Comparison of ENCODE assay signal across 33 mouse cellular contexts in genomic region chr1:186554520-186555010, GRCm38 (mm10).
DNase-seq lines count a peak whose midpoint lies in the region; ATAC-seq lines count a peak whose summit lies in the region.
"Had no signal": no experiment of that assay in that cellular context is flagged by ENCODE, and none has a peak within 500 bp of the region (broad histone marks: within the 10 kb centered on the region; RNA-seq: fewer than 3 reads in every experiment).

No protein-coding gene starts in this region.

- H3K4me1 ChIP-seq in heart, embryonic 13.5 days: peaks cover 29% of the 10 kb centered on the region
- H3K4me1 ChIP-seq: embryonic facial prominence, embryonic 12.5 days; forebrain, embryonic 15.5 days; liver, embryonic 13.5 days; midbrain, embryonic 15.5 days; neural tube, embryonic 13.5 days had no signal

- WGBS in heart, embryonic 13.5 days: 59% methylated on average over 7 of the region's 7 CpGs

- no peaks in the 10 kb centered on the region for H3K36me3 ChIP-seq in heart, embryonic 13.5 days
- H3K36me3 ChIP-seq: embryonic facial prominence, embryonic 12.5 days; forebrain, embryonic 15.5 days; G1E; heart, embryonic 15.5 days; limb, embryonic 10.5 days; limb, embryonic 15.5 days; liver, embryonic 13.5 days; midbrain, embryonic 15.5 days; neural tube, embryonic 13.5 days had no signal

- peak; percentile 72 to 79 for DNase-seq in cerebellum, postnatal 14 days
- no peak for DNase-seq in cerebellum, adult 11-12 months
- no peak for DNase-seq in heart, postnatal 10 days
- peak; percentile 73 for DNase-seq in left cerebral cortex, postnatal 4 days
- DNase-seq in left cerebral cortex, adult 9 months (ENCODE audit: low spot score in 2 of 2): no peak
- DNase-seq in kidney, postnatal 4 days: no peak
- DNase-seq: adrenal gland, postnatal 10 days; cerebellum, adult 11 months; embryo, embryonic 11 days; gastrocnemius, adult 2 months; gastrocnemius, postnatal 36 days; heart, postnatal 4 days; kidney, adult 11 months; kidney, postnatal 14 days; liver, embryonic 13.5 days; lung, adult 2 months; lung, postnatal 10 days; right cerebral cortex, postnatal 4 days; thymus, adult 18-20 months; thymus, postnatal 25 days had no signal

- H3K9ac ChIP-seq in heart, embryonic 13.5 days: no peak overlapping the region
- H3K9ac ChIP-seq: embryonic facial prominence, embryonic 12.5 days; forebrain, embryonic 15.5 days; heart, embryonic 15.5 days; limb, embryonic 15.5 days; liver, embryonic 13.5 days; midbrain, embryonic 15.5 days; neural tube, embryonic 13.5 days had no signal

- H3K27me3 ChIP-seq in heart, embryonic 13.5 days (replicated peaks): peaks cover 5% of the 10 kb centered on the region; the same call in 1 of the 2 replicates
- H3K27me3 ChIP-seq: embryonic facial prominence, embryonic 12.5 days; forebrain, embryonic 15.5 days; heart, embryonic 15.5 days; limb, embryonic 15.5 days; liver, embryonic 13.5 days; midbrain, embryonic 15.5 days; neural tube, embryonic 13.5 days; Patski had no signal

- H3K9me3 ChIP-seq in heart, embryonic 13.5 days: no peaks in the 10 kb centered on the region
- H3K9me3 ChIP-seq: embryonic facial prominence, embryonic 12.5 days; forebrain, embryonic 15.5 days; heart, embryonic 15.5 days; limb, embryonic 10.5 days; limb, embryonic 15.5 days; liver, embryonic 13.5 days; midbrain, embryonic 15.5 days; neural tube, embryonic 13.5 days had no signal

- peak overlapping the region; percentile 72 for H3K27ac ChIP-seq in heart, embryonic 13.5 days (replicated peaks)
- H3K27ac ChIP-seq: embryonic facial prominence, embryonic 12.5 days; forebrain, embryonic 15.5 days; gastrocnemius, adult 2 months; limb, embryonic 10.5 days; limb, embryonic 15.5 days; liver, embryonic 13.5 days; macrophage; midbrain, embryonic 15.5 days; neural tube, embryonic 13.5 days; stomach, postnatal 0 days had no signal

- H3K4me2 ChIP-seq in heart, embryonic 13.5 days: no peak overlapping the region
- H3K4me2 ChIP-seq: embryonic facial prominence, embryonic 12.5 days; forebrain, embryonic 15.5 days; heart, embryonic 15.5 days; limb, embryonic 15.5 days; liver, embryonic 13.5 days; midbrain, embryonic 15.5 days; neural tube, embryonic 13.5 days had no signal

- ATAC-seq in heart, embryonic 13.5 days (ENCODE audit: extremely low read depth, insufficient number of reproducible peaks, low FRiP score, low TSS enrichment): no peak
- ATAC-seq: forebrain, embryonic 15.5 days; inflammation-experienced regulatory T-cells, adult 6 months; midbrain, embryonic 15.5 days; Patski had no signal

- H3K4me3 ChIP-seq in heart, embryonic 13.5 days: no peak overlapping the region
- H3K4me3 ChIP-seq: embryonic facial prominence, embryonic 12.5 days; forebrain, embryonic 15.5 days; gastrocnemius, adult 2 months; heart, embryonic 15.5 days; limb, embryonic 10.5 days; limb, embryonic 15.5 days; liver, embryonic 13.5 days; midbrain, embryonic 15.5 days; neural tube, embryonic 13.5 days had no signal

- intact Hi-C loops in heart, postnatal 10 days (cut with DNase I): loop anchor here (5.0 kb wide), 2 partner anchors 92 to 148 kb away; no protein-coding TSS in a partner anchor
- intact Hi-C loops in left cerebral cortex, postnatal 4 days (cut with DNase I): no loop called here

Comparison
In these comparisons a context has a peak if more than half of its experiments do, and no peak if none do; other contexts are left out.
1. DNase-seq: peak in cerebellum, postnatal 14 days (2 of 2) and left cerebral cortex, postnatal 4 days (single experiment); none in cerebellum, adult 11-12 months (single experiment), heart, postnatal 10 days (0 of 2), left cerebral cortex, adult 9 months (0 of 2) and kidney, postnatal 4 days (0 of 2).